Mouse (Mus musculus): ENCODE data around the gene Gcn1l1.

- TF ChIP-seq POLR2A (IDR thresholded peaks at IDR 0.05; ENCODE audit: insufficient read depth, low read depth, low read length) (no peak), CTCF (IDR thresholded peaks at IDR 0.05; ENCODE audit: insufficient read depth, low read depth, low read length) (no peak)
Measured at GRCm38 (mm10) chr5:115630291-115630690, 65.2 kb downstream of the Gcn1l1 start.

All from olfactory bulb, adult 2 months (tissue).